Mouse (Mus musculus) c-Kit-negative CD71-positive TER-119-positive erythroid progenitor cells, embryonic 14.5 days (primary cell): ENCODE data around the gene Dusp1.

Experiments used
- DNase-seq: peaks from one replicate; pipeline ENCODE4 v3.0.0-alpha.2; 2013; ENCODE audit warnings: low read depth, low spot score

The Dusp1 gene

GRCm38 (mm10) chr17:26524801-26525200 is 37.1 kb downstream of the Dusp1 start:
- no peak for DNase-seq

GRCm38 (mm10) chr17:26524316-26524715 is 37.6 kb downstream of the Dusp1 start:
- DNase-seq, result no peak

GRCm38 (mm10) chr17:26522711-26523110 is 39.2 kb downstream of the Dusp1 start:
- DNase-seq, result no peak

- DNase-seq, result no peak
Measured at GRCm38 (mm10) chr17:26518306-26518705, 43.6 kb downstream of the Dusp1 start.

- no peak for DNase-seq
Measured at GRCm38 (mm10) chr17:26515675-26516074, 46.3 kb downstream of the Dusp1 start.

GRCm38 (mm10) chr17:26514581-26515030 is 47.3 kb downstream of the Dusp1 start:
- DNase-seq, result peak; percentile 89

- DNase-seq, result no peak
Measured at GRCm38 (mm10) chr17:26513459-26514290, 48.3 kb downstream of the Dusp1 start.

- no peak for DNase-seq
Measured at GRCm38 (mm10) chr17:26512961-26513360, 49.0 kb downstream of the Dusp1 start.

GRCm38 (mm10) chr17:26511816-26512774 is 49.8 kb downstream of the Dusp1 start:
- DNase-seq, result no peak

GRCm38 (mm10) chr17:26511256-26511655 is 50.7 kb downstream of the Dusp1 start:
- no peak for DNase-seq

GRCm38 (mm10) chr17:26510146-26511045 is 51.5 kb downstream of the Dusp1 start:
- DNase-seq, result no peak

- DNase-seq, result peak; percentile 82
Measured at GRCm38 (mm10) chr17:26508961-26509771, 52.8 kb downstream of the Dusp1 start.

GRCm38 (mm10) chr17:26508345-26508960 is 53.5 kb downstream of the Dusp1 start:
- peak; percentile 92 for DNase-seq

- DNase-seq, result no peak
Measured at GRCm38 (mm10) chr17:26507966-26508344, 54.0 kb downstream of the Dusp1 start.

- DNase-seq, result no peak
Measured at GRCm38 (mm10) chr17:26506997-26507871, 54.7 kb downstream of the Dusp1 start.

GRCm38 (mm10) chr17:26506031-26506641 is 55.8 kb downstream of the Dusp1 start:
- no peak for DNase-seq

GRCm38 (mm10) chr17:26505181-26505581 is 56.7 kb downstream of the Dusp1 start:
- DNase-seq, result no peak

- no peak for DNase-seq
Measured at GRCm38 (mm10) chr17:26503981-26504671, 57.8 kb downstream of the Dusp1 start.
